Mouse (Mus musculus): ENCODE results near the gene Grcc10.

Gene Grcc10

GRCm38 (mm10) chr6:124740888-124741761 is at the start of gene Grcc10:
Gene Grcc10 (minus strand): TSS chr6:124741374.
- peak; percentile 84 to 92 for DNase-seq (ENCODE audit: low spot score in 2 of 2)

GRCm38 (mm10) chr6:124790121-124790520 is 48.9 kb upstream of the Grcc10 start:
- no peak for DNase-seq (ENCODE audit: low spot score in 2 of 2)

GRCm38 (mm10) chr6:124789519-124789918 is 48.3 kb upstream of the Grcc10 start:
- DNase-seq (ENCODE audit: low spot score in 2 of 2), result no peak

GRCm38 (mm10) chr6:124787722-124788121 is 46.5 kb upstream of the Grcc10 start:
- no peak for DNase-seq (ENCODE audit: low spot score in 2 of 2)

GRCm38 (mm10) chr6:124786756-124787420 is 45.7 kb upstream of the Grcc10 start:
- peak in 1 of 2 experiments; percentile 61 for DNase-seq (ENCODE audit: low spot score in 2 of 2)

- DNase-seq (ENCODE audit: low spot score in 2 of 2), result no peak
Measured at GRCm38 (mm10) chr6:124782436-124782835, 41.3 kb upstream of the Grcc10 start.

GRCm38 (mm10) chr6:124780917-124781316 is 39.7 kb upstream of the Grcc10 start:
- DNase-seq (ENCODE audit: low spot score in 2 of 2), result no peak

GRCm38 (mm10) chr6:124779984-124780416 is 38.8 kb upstream of the Grcc10 start:
- no peak for DNase-seq (ENCODE audit: low spot score in 2 of 2)

- DNase-seq (ENCODE audit: low spot score in 2 of 2), result no peak
Measured at GRCm38 (mm10) chr6:124779222-124779983, 38.2 kb upstream of the Grcc10 start, which contains the start of gene Lrrc23. Gene Lrrc23 (minus strand): TSS chr6:124779727.

GRCm38 (mm10) chr6:124770511-124770910 is 29.3 kb upstream of the Grcc10 start:
- DNase-seq (ENCODE audit: low spot score in 2 of 2), result no peak

GRCm38 (mm10) chr6:124770013-124770412 is 28.8 kb upstream of the Grcc10 start:
- DNase-seq (ENCODE audit: low spot score in 2 of 2), result no peak

GRCm38 (mm10) chr6:124769101-124769765 is 28.1 kb upstream of the Grcc10 start, which contains the start of gene Eno2:
Gene Eno2 (minus strand): TSS chr6:124769673.
- DNase-seq (ENCODE audit: low spot score in 2 of 2), result peak in 1 of 2 experiments; percentile 68

GRCm38 (mm10) chr6:124768704-124769044 is 27.5 kb upstream of the Grcc10 start:
- no peak for DNase-seq (ENCODE audit: low spot score in 2 of 2)

- DNase-seq (ENCODE audit: low spot score in 2 of 2), result peak in 1 of 2 experiments; percentile 59
Measured at GRCm38 (mm10) chr6:124767920-124768703, 26.9 kb upstream of the Grcc10 start.

GRCm38 (mm10) chr6:124767536-124767919 is 26.4 kb upstream of the Grcc10 start:
- no peak for DNase-seq (ENCODE audit: low spot score in 2 of 2)

- no peak for DNase-seq (ENCODE audit: low spot score in 2 of 2)
Measured at GRCm38 (mm10) chr6:124765951-124766350, 24.8 kb upstream of the Grcc10 start.

GRCm38 (mm10) chr6:124759259-124759658 is 18.1 kb upstream of the Grcc10 start:
- peak in 1 of 2 experiments; percentile 89 for DNase-seq (ENCODE audit: low spot score in 2 of 2)

GRCm38 (mm10) chr6:124758849-124759232 is 17.7 kb upstream of the Grcc10 start:
- DNase-seq (ENCODE audit: low spot score in 2 of 2), result no peak

- DNase-seq (ENCODE audit: low spot score in 2 of 2), result peak in 1 of 2 experiments; percentile 62
Measured at GRCm38 (mm10) chr6:124757909-124758848, 17.0 kb upstream of the Grcc10 start.
